Mouse (Mus musculus): ENCODE data around the gene Ntrk3. TPM values are rescaled to one million over a fixed set of nuclear protein-coding genes. Genes with fewer than 3 reads are reported as not detected.

Ntrk3 gene
- polyA plus RNA-seq, 1 experiment, result 7.7 TPM

GRCm38 (mm10) chr7:78221668-78222067 is 516.1 kb downstream of the Ntrk3 start:
- no peak overlapping the region for H3K4me3 ChIP-seq (ENCODE audit: control insufficient read depth, low read depth, low read length)
- H3K36me3 ChIP-seq (ENCODE audit: control insufficient read depth, insufficient read depth, low read length), result no peaks in the 10 kb centered on the region
- no peaks in the 10 kb centered on the region for H3K4me1 ChIP-seq (ENCODE audit: control insufficient read depth, insufficient read depth, low read length)
- no peak for TF ChIP-seq POLR2A (IDR thresholded peaks at IDR 0.05; ENCODE audit: control insufficient read depth, low read depth, low read length)
- no peak for TF ChIP-seq CTCF (IDR thresholded peaks at IDR 0.05; ENCODE audit: control insufficient read depth, insufficient read depth, insufficient replicate concordance, low read depth, low read length)
- no peak overlapping the region for H3K27ac ChIP-seq (ENCODE audit: control insufficient read depth, insufficient read depth, low read depth, low read length)
- H3K27me3 ChIP-seq (ENCODE audit: control insufficient read depth, insufficient read depth, low read length), result no peaks in the 10 kb centered on the region

- no peaks in the 10 kb centered on the region for H3K27me3 ChIP-seq (ENCODE audit: control insufficient read depth, insufficient read depth, low read length)
- no peak overlapping the region for H3K4me3 ChIP-seq (ENCODE audit: control insufficient read depth, low read depth, low read length)
- H3K27ac ChIP-seq (ENCODE audit: control insufficient read depth, insufficient read depth, low read depth, low read length), result no peak overlapping the region
- no peak for TF ChIP-seq CTCF (IDR thresholded peaks at IDR 0.05; ENCODE audit: control insufficient read depth, insufficient read depth, insufficient replicate concordance, low read depth, low read length)
- TF ChIP-seq POLR2A (IDR thresholded peaks at IDR 0.05; ENCODE audit: control insufficient read depth, low read depth, low read length), result no peak
- H3K4me1 ChIP-seq (ENCODE audit: control insufficient read depth, insufficient read depth, low read length), result no peaks in the 10 kb centered on the region
- H3K36me3 ChIP-seq (ENCODE audit: control insufficient read depth, insufficient read depth, low read length), result no peaks in the 10 kb centered on the region
Measured at GRCm38 (mm10) chr7:78220949-78221348, 516.9 kb downstream of the Ntrk3 start.

GRCm38 (mm10) chr7:78190931-78191653 is 546.7 kb downstream of the Ntrk3 start:
- H3K4me3 ChIP-seq (ENCODE audit: control insufficient read depth, low read depth, low read length), result no peak overlapping the region
- no peaks in the 10 kb centered on the region; the same call in 1 of the 2 replicates for H3K4me1 ChIP-seq (ENCODE audit: control insufficient read depth, insufficient read depth, low read length)
- no peak overlapping the region for H3K27ac ChIP-seq (ENCODE audit: control insufficient read depth, insufficient read depth, low read depth, low read length)
- no peaks in the 10 kb centered on the region for H3K36me3 ChIP-seq (ENCODE audit: control insufficient read depth, insufficient read depth, low read length)
- TF ChIP-seq CTCF (IDR thresholded peaks at IDR 0.05; ENCODE audit: control insufficient read depth, insufficient read depth, insufficient replicate concordance, low read depth, low read length), result no peak
- no peak for TF ChIP-seq POLR2A (IDR thresholded peaks at IDR 0.05; ENCODE audit: control insufficient read depth, low read depth, low read length)
- H3K27me3 ChIP-seq (ENCODE audit: control insufficient read depth, insufficient read depth, low read length), result no peaks in the 10 kb centered on the region

GRCm38 (mm10) chr7:78185578-78185977 is 552.2 kb downstream of the Ntrk3 start:
- TF ChIP-seq POLR2A (IDR thresholded peaks at IDR 0.05; ENCODE audit: control insufficient read depth, low read depth, low read length) (no peak), CTCF (IDR thresholded peaks at IDR 0.05; ENCODE audit: control insufficient read depth, insufficient read depth, insufficient replicate concordance, low read depth, low read length) (no peak)
- H3K27me3 ChIP-seq (ENCODE audit: control insufficient read depth, insufficient read depth, low read length), result no peaks in the 10 kb centered on the region
- no peaks in the 10 kb centered on the region for H3K36me3 ChIP-seq (ENCODE audit: control insufficient read depth, insufficient read depth, low read length)
- no peak overlapping the region for H3K4me3 ChIP-seq (ENCODE audit: control insufficient read depth, low read depth, low read length)
- no peaks in the 10 kb centered on the region for H3K4me1 ChIP-seq (ENCODE audit: control insufficient read depth, insufficient read depth, low read length)
- H3K27ac ChIP-seq (ENCODE audit: control insufficient read depth, insufficient read depth, low read depth, low read length), result no peak overlapping the region

GRCm38 (mm10) chr7:78183396-78183795 is 554.4 kb downstream of the Ntrk3 start:
- no peaks in the 10 kb centered on the region for H3K27me3 ChIP-seq (ENCODE audit: control insufficient read depth, insufficient read depth, low read length)
- no peaks in the 10 kb centered on the region for H3K36me3 ChIP-seq (ENCODE audit: control insufficient read depth, insufficient read depth, low read length)
- TF ChIP-seq POLR2A (IDR thresholded peaks at IDR 0.05; ENCODE audit: control insufficient read depth, low read depth, low read length), result no peak
- TF ChIP-seq CTCF (IDR thresholded peaks at IDR 0.05; ENCODE audit: control insufficient read depth, insufficient read depth, insufficient replicate concordance, low read depth, low read length), result no peak
- H3K4me1 ChIP-seq (ENCODE audit: control insufficient read depth, insufficient read depth, low read length), result no peaks in the 10 kb centered on the region
- H3K27ac ChIP-seq (ENCODE audit: control insufficient read depth, insufficient read depth, low read depth, low read length), result no peak overlapping the region
- no peak overlapping the region for H3K4me3 ChIP-seq (ENCODE audit: control insufficient read depth, low read depth, low read length)

- Histone ChIP-seq H3K36me3 (ENCODE audit: control insufficient read depth, insufficient read depth, low read length) (no peaks in the 10 kb centered on the region), H3K27ac (ENCODE audit: control insufficient read depth, insufficient read depth, low read depth, low read length) (no peak overlapping the region), H3K4me3 (ENCODE audit: control insufficient read depth, low read depth, low read length) (no peak overlapping the region), H3K4me1 (ENCODE audit: control insufficient read depth, insufficient read depth, low read length) (no peaks in the 10 kb centered on the region), H3K27me3 (ENCODE audit: control insufficient read depth, insufficient read depth, low read length) (no peaks in the 10 kb centered on the region)
- TF ChIP-seq POLR2A (IDR thresholded peaks at IDR 0.05; ENCODE audit: control insufficient read depth, low read depth, low read length) (no peak), CTCF (IDR thresholded peaks at IDR 0.05; ENCODE audit: control insufficient read depth, insufficient read depth, insufficient replicate concordance, low read depth, low read length) (no peak)
Measured at GRCm38 (mm10) chr7:78179996-78180665, 557.7 kb downstream of the Ntrk3 start.

GRCm38 (mm10) chr7:78172267-78172955 is 565.4 kb downstream of the Ntrk3 start:
- Histone ChIP-seq H3K4me3 (ENCODE audit: control insufficient read depth, low read depth, low read length) (no peak overlapping the region), H3K27ac (ENCODE audit: control insufficient read depth, insufficient read depth, low read depth, low read length) (no peak overlapping the region), H3K27me3 (ENCODE audit: control insufficient read depth, insufficient read depth, low read length) (no peaks in the 10 kb centered on the region), H3K4me1 (ENCODE audit: control insufficient read depth, insufficient read depth, low read length) (no peaks in the 10 kb centered on the region), H3K36me3 (ENCODE audit: control insufficient read depth, insufficient read depth, low read length) (no peaks in the 10 kb centered on the region)
- no peak for TF ChIP-seq POLR2A (IDR thresholded peaks at IDR 0.05; ENCODE audit: control insufficient read depth, low read depth, low read length)
- TF ChIP-seq CTCF (IDR thresholded peaks at IDR 0.05; ENCODE audit: control insufficient read depth, insufficient read depth, insufficient replicate concordance, low read depth, low read length), result no peak

Data from testis, adult 2 months (tissue).